Mouse (Mus musculus) lung, embryonic 16.5 days (tissue): ENCODE measurements around the gene Rsrp1. TPM values are rescaled to one million over a fixed set of nuclear protein-coding genes. Genes with fewer than 3 reads are reported as not detected.
A peak's percentile ranks its signal among the peaks of the same experiment; 100 is the strongest.

Experiments
- ATAC-seq: fragments of 200-750 bp; cut with Nextera tagmentation; 2 replicates; pipeline ENCODE4 v1.8.0; 2017; ENCODE audit warnings: low read depth, mild to moderate bottlenecking, moderate library complexity
- H3K27ac ChIP-seq: fragments of 300-500 bp; sonication (generic); 2 replicates; pipeline ENCODE4 v1.5.1; 2014; ENCODE audit warnings: mild to moderate bottlenecking, control low read depth, low read length
- H3K27me3 ChIP-seq: fragments of 300-500 bp; sonication (generic); 2 replicates; pipeline ENCODE4 v1.6.1; 2014; ENCODE audit warnings: low read depth, low read length, mixed read lengths; ENCODE audit not compliant: control insufficient read depth, insufficient read depth
- H3K36me3 ChIP-seq: fragments of 300-500 bp; sonication (generic); 2 replicates; pipeline ENCODE4 v1.6.1; 2014; ENCODE audit warnings: low read length; ENCODE audit not compliant: control insufficient read depth, insufficient read depth
- H3K4me1 ChIP-seq: fragments of 300-500 bp; sonication (generic); replicated peaks from 2 replicates; pipeline ENCODE4 v1.6.1; 2014; ENCODE audit warnings: low read length, mixed read lengths; ENCODE audit not compliant: control insufficient read depth, insufficient read depth
- H3K4me2 ChIP-seq: fragments of 300-500 bp; sonication (generic); 2 replicates; pipeline ENCODE4 v1.6.1; 2014; ENCODE audit warnings: low read depth, low read length, control low read depth
- H3K4me3 ChIP-seq: fragments of 300-500 bp; sonication (generic); 2 replicates; pipeline ENCODE4 v1.5.1; 2014; ENCODE audit warnings: mild to moderate bottlenecking, low read length, control low read depth
- H3K9ac ChIP-seq: fragments of 300-500 bp; sonication (generic); 2 replicates; pipeline ENCODE4 v1.6.1; 2014; ENCODE audit warnings: low read length, control low read depth
- H3K9me3 ChIP-seq: fragments of 300-500 bp; sonication (generic); 2 replicates; pipeline ENCODE4 v1.6.1; 2016; ENCODE audit warnings: low read length; ENCODE audit not compliant: control insufficient read depth
- WGBS: fragments of 180-500 bp; shearing (Covaris S2); extraction: QIAGEN DNeasy Blood & Tissue Kit; methylation state at CpG from one replicate; pipeline ENCODE4 v1.1.7; 2014; 5-methylcytosine and 5-hydroxymethylcytosine counted together
- polyA plus RNA-seq: library from polyadenylated mRNA; unstranded; fragments of >200 nt; fragmentation: Nextera tagmentation; extraction: Ambion mirVana; gene quantifications from 2 replicates; pipeline ENCODE4 v1.2.1, GENCODE M21; 2015

The Rsrp1 gene
- polyA plus RNA-seq: 454 and 489 TPM in 2 replicates

GRCm38 (mm10) chr4:134923258-134924018, at the start of gene Rsrp1:
Rsrp1 (plus strand) TSS chr4:134923592.
- Histone ChIP-seq H3K4me2 (peak within 1 kb of the TSS; percentile 68), H3K4me3 (peak within 1 kb of the TSS; percentile 96), H3K4me1 (peaks cover 11% of the 10 kb centered on the region), H3K36me3 (peaks cover 31% of the 10 kb centered on the region), H3K27me3 (no peaks in the 10 kb centered on the region), H3K9ac (peak within 1 kb of the TSS; percentile 98), H3K9me3 (no peaks in the 10 kb centered on the region), H3K27ac (peak within 1 kb of the TSS; percentile 96)
- peak; percentile 95 for ATAC-seq
- under 1% methylated on average over 64 of the region's 64 CpGs for WGBS

DNA sequence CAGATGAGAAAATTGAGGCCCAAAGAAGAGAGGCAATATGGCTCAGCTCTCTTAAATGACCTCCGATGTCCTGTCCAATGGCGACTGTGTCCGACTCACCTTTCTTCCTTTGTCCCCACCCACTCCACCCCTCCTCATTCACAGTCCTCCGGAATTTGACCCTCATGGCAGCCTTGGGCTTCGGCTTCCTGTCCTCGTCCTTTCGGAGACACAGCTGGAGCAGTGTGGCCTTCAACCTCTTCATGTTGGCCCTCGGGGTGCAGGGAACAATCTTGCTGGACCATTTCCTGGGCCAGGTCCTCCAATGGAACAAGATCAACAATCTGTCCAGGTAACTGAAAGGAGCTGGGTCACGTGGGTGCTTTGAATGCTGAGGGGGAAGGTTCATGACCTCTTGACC, 47.2 kb upstream of the Rsrp1 start:
- ATAC-seq: no peak
- Histone ChIP-seq H3K27ac (no peak overlapping the region), H3K36me3 (no peaks in the 10 kb centered on the region), H3K9me3 (no peaks in the 10 kb centered on the region), H3K4me1 (0 out of 2 replicates have a peak, but pooled peaks cover 2% of the 10 kb centered on the region), H3K9ac (no peak overlapping the region), H3K4me3 (no peak overlapping the region), H3K4me2 (no peak overlapping the region), H3K27me3 (no peaks in the 10 kb centered on the region)
- 67% methylated on average over 9 of the region's 9 CpGs for WGBS

DNA sequence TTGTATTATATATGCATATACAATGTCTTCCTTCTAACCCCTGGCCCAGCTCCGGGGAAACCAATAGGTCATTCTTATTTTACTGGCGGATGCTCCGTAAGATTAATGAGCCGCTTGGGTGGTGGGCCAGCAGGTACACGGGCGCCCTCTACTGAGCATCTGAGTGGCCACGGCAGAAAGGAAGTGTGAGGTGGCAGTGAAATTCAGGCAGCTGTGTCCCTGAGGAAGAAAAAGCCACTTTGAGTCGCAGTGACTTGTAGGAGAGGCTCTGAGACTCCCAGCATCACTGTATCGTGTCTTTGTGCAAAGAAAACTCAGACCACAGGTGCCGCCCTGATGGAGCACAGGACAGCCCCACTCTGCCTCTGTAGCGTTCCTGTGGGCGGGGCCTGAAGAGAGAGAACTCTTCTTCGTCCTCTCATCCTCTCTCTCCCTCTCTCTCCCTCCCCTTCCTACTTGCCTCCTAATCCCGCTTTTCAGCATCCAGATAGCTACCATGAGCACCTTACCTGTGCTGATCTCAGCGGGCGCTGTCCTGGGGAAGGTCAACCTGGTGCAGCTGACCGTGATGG, 43.9 kb upstream of the Rsrp1 start:
- no peaks in the 10 kb centered on the region for H3K27me3 ChIP-seq
- H3K9me3 ChIP-seq: no peaks in the 10 kb centered on the region
- H3K27ac ChIP-seq: no peak overlapping the region
- peak overlapping the region; percentile 25; the same call in 1 of the 2 replicates for H3K4me3 ChIP-seq
- no peak overlapping the region for H3K9ac ChIP-seq
- WGBS: 2% methylated on average over 17 of the region's 17 CpGs
- ATAC-seq: peak; percentile 52
- H3K4me1 ChIP-seq: 0 out of 2 replicates have a peak, but pooled peaks cover 2% of the 10 kb centered on the region
- no peaks in the 10 kb centered on the region for H3K36me3 ChIP-seq
- H3K4me2 ChIP-seq: peak overlapping the region; percentile 53

DNA sequence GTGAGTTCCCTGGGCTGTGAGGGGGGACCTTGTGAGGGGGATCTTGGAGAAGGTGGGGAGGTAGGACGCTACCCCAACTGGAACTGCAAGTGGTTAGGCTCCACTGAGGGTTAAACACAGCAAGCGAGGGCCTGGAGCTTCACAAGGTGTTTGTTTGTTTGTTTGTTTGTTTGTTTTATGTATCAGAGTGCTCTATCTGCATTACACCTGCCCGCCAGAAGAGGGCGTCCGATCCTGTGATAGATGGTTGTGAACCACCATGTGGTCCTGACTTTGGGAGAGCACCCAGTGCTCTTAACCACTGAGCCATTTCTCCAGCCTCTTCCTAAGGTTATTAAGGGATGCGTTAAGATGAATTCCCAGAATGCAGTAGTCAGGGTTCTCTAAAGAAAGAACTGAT, 43.4 kb upstream of the Rsrp1 start:
- no peak overlapping the region for H3K27ac ChIP-seq
- no peak for ATAC-seq
- no peaks in the 10 kb centered on the region for H3K9me3 ChIP-seq
- H3K4me3 ChIP-seq: no peak overlapping the region
- no peak overlapping the region for H3K9ac ChIP-seq
- H3K4me1 ChIP-seq: 0 out of 2 replicates have a peak, but pooled peaks cover 2% of the 10 kb centered on the region
- no peaks in the 10 kb centered on the region for H3K27me3 ChIP-seq
- H3K36me3 ChIP-seq: no peaks in the 10 kb centered on the region
- H3K4me2 ChIP-seq: no peak overlapping the region
- WGBS: 33% methylated on average over 6 of the region's 6 CpGs

GRCm38 (mm10) chr4:134883266-134883665, 40.1 kb upstream of the Rsrp1 start:
- Histone ChIP-seq H3K9ac (no peak overlapping the region), H3K4me2 (no peak overlapping the region), H3K27me3 (no peaks in the 10 kb centered on the region), H3K9me3 (no peaks in the 10 kb centered on the region), H3K27ac (no peak overlapping the region), H3K36me3 (no peaks in the 10 kb centered on the region), H3K4me1 (0 out of 2 replicates have a peak, but pooled peaks cover 2% of the 10 kb centered on the region), H3K4me3 (no peak overlapping the region)
- WGBS: 27% methylated on average over 7 of the region's 7 CpGs
- no peak for ATAC-seq

DNA sequence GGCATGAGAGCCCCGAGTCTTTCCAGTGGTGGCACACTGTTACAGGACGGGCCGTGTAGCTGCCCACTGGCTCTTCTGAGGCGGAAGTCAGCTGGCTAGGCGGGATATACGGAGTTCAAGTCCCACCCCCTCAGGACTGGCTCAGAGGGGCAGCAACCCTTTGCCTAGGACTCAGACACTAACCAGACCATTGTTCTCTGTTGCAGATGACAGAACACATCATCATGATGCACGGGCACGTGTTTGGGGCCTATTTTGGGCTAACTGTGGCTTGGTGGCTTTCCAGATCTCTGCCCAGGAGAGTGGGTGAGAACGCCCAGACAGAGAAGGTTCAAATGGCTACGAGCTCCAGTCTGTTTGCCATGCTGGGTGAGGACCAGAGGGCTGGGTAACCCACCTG, 39.6 kb upstream of the Rsrp1 start:
- Histone ChIP-seq H3K27ac (no peak overlapping the region), H3K9ac (no peak overlapping the region), H3K27me3 (no peaks in the 10 kb centered on the region), H3K9me3 (no peaks in the 10 kb centered on the region), H3K36me3 (no peaks in the 10 kb centered on the region), H3K4me1 (0 out of 2 replicates have a peak, but pooled peaks cover 2% of the 10 kb centered on the region), H3K4me3 (no peak overlapping the region), H3K4me2 (no peak overlapping the region)
- WGBS: 81% methylated on average over 10 of the region's 10 CpGs
- no peak for ATAC-seq

- 78% methylated on average over 4 of the region's 4 CpGs for WGBS
Measured at GRCm38 (mm10) chr4:134884364-134884763, 39.0 kb upstream of the Rsrp1 start.

GRCm38 (mm10) chr4:134892096-134892495, 31.3 kb upstream of the Rsrp1 start:
- Histone ChIP-seq H3K27me3 (no peaks in the 10 kb centered on the region), H3K27ac (no peak overlapping the region), H3K4me1 (no peaks in the 10 kb centered on the region), H3K9ac (no peak overlapping the region), H3K36me3 (peaks cover 11% of the 10 kb centered on the region; the same call in 1 of the 2 replicates), H3K4me2 (no peak overlapping the region), H3K4me3 (no peak overlapping the region), H3K9me3 (no peaks in the 10 kb centered on the region)
- 76% methylated on average over 6 of the region's 6 CpGs for WGBS
- ATAC-seq: no peak

More at GRCm38 (mm10) chr4:134884364-134884763, 39.0 kb upstream of the Rsrp1 start:
- H3K4me2 ChIP-seq: no peak overlapping the region
- H3K27me3 ChIP-seq: no peaks in the 10 kb centered on the region
- H3K4me3 ChIP-seq: no peak overlapping the region
- no peak overlapping the region for H3K27ac ChIP-seq
- no peaks in the 10 kb centered on the region for H3K36me3 ChIP-seq
- no peak overlapping the region for H3K9ac ChIP-seq
- H3K4me1 ChIP-seq: no peaks in the 10 kb centered on the region
- no peak for ATAC-seq
- no peaks in the 10 kb centered on the region for H3K9me3 ChIP-seq

GRCm38 (mm10) chr4:134897256-134897655, 26.1 kb upstream of the Rsrp1 start:
- Histone ChIP-seq H3K4me3 (no peak overlapping the region), H3K4me2 (no peak overlapping the region), H3K9me3 (no peaks in the 10 kb centered on the region), H3K27ac (no peak overlapping the region), H3K4me1 (no peaks in the 10 kb centered on the region), H3K36me3 (peaks cover 38% of the 10 kb centered on the region), H3K27me3 (no peaks in the 10 kb centered on the region), H3K9ac (no peak overlapping the region)
- ATAC-seq: no peak
- whole genome bisulfite sequencing: 81% methylated on average over 6 of the region's 6 CpGs
